Mouse (Mus musculus) heart, postnatal 0 days (tissue): ENCODE measurements around the gene Gm45261.

ENCODE experiments used
- CTCF ChIP-seq: IDR thresholded peaks from 2 replicates; pipeline ENCODE4 v1.5.1; 2016; ENCODE audit warnings: antibody characterized with exemption, control low read depth, low read depth
- EP300 ChIP-seq: IDR thresholded peaks from 2 replicates; pipeline ENCODE4 v1.6.1; 2016; ENCODE audit warnings: antibody characterized with exemption, low read depth

DNA sequence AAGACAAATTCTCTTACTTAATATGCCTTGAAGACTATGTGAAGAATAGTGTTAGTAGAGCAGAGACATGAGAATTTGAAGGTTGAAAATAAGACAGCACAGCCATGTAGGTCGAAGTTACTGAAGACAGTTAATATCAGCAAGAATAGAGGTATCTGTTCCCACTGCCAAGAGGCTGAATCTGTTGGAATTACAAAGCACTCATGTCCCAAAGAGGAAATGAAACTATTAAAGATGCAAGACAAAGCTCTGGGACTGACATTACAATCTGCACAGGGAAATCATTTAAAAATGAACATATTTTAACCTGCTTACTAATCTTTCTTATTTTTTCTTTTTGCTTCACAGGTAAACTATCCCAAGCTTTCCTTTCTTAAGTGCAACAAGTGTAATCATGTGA lies 13.7 kb upstream of the Gm45261 start:
- TF ChIP-seq CTCF (no peak), EP300 (no peak)
